Mouse (Mus musculus): ENCODE measurements at regions not wholly inside any gene's neighbourhood (a gene's known extent, or its start where the extent isn't known, plus 50 kb on each side); places are given as distances from the start of the nearest gene placed in this dataset.

DNA sequence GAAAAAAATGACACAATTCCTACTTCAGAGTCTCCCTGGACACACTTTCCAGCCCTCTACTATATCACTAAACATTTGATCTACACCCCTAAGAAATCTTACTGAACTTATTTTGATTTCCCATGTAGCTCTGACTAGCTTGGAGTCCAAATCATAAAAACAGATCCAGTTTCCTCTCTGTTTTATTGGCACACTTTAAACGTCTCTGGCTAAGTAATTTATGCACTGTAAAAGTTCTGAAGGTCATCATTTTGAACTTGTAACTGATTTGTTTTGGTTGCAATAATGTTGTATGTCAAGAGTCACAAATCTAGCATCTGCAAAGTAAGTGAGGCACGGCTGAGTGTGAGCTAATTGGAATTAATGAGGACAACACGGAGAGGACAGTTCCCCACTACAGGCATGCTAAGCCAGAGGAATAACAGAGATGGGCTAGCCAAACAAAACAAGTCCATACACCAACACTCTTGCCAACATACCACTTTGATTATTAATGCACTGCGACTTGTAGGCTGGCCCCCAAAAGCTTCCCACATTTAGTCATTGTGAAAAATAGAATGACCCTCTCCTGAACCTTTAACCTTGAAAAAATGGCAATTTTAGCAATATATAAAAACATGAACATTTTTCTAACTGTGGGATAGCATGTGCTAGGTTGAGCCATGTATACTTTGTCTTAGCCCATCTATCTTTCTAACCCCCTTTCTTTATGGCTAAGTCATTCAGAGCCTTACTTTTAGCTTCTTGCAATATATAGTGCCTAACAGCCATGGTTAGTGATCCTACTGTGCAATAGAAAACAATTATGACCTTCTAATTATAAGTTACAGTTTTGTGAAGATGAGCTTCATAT lies 399.3 kb upstream of the Mpdz start:
- no peak for DNase-seq (ENCODE audit: low read depth, low spot score)

DNA sequence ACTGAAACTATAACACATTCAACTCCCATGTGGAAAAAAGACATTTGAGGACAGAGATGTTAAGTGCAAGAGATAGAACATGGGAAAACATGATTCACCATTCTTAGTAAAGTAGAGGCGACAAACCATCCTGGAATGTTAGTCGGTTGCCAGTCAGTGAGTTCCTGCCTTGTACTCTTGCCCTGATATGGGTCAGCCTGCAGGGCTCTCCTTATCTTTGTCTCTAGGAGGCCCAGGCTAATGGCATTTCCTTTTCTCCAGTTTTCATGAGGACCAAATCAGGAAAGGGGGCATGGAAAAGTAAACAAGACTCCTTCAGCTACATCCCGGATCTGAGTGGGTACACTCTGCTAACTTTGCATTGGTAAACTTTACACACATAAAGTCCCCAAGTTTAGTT lies 387.4 kb upstream of the Mpdz start:
- DNase-seq (ENCODE audit: low read depth, low spot score): no peak

DNA sequence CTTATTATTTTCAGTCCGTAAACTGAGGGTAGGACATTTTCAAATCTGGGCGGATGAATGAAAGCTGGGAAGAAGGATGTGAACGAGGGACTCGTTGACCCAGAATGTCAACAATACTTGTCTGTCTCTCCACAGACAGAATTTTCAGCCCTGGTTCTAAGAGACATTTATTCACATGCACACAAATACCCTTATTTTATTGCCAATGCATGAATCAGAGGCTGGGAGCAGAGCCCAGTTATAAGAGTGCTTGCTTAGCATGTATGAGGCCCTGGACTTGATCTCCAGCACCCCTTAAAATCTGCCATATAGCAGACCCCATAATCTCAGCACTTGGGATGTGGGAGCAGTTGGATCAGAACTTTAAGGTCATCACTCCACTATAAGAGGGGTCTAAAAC lies 384.8 kb upstream of the Mpdz start:
- no peak for DNase-seq (ENCODE audit: low read depth, low spot score)

- no peak for DNase-seq (ENCODE audit: low read depth, low spot score)
Observed at GRCm38 (mm10) chr4:81825966-81826365, 383.4 kb upstream of the Mpdz start.

DNA sequence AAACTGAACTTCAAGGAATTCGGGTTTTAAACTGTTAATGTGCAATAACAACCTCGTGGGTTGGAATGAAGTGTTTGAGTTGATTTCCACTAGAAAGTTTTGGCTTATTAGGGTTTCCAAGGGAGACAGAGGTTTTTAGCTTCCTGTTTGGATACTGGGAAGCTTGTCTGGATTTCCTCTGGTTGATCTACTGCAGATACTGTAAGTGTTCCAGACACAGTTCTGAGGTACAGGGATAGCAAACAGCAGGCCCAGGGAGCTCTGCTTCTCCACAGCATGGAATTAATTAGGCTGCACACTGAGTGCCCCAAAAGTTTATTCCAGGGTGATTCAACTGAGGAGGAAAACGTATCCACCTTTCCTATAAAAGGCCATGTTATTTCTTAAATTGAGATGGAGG lies 381.0 kb upstream of the Mpdz start:
- DNase-seq (ENCODE audit: low read depth, low spot score): no peak

GRCm38 (mm10) chr4:81789274-81789673 lies 346.7 kb upstream of the Mpdz start:
- DNase-seq (ENCODE audit: low read depth, low spot score): no peak

- no peak for DNase-seq (ENCODE audit: low read depth, low spot score)
Observed at GRCm38 (mm10) chr4:81788636-81789035, 346.0 kb upstream of the Mpdz start.

DNA sequence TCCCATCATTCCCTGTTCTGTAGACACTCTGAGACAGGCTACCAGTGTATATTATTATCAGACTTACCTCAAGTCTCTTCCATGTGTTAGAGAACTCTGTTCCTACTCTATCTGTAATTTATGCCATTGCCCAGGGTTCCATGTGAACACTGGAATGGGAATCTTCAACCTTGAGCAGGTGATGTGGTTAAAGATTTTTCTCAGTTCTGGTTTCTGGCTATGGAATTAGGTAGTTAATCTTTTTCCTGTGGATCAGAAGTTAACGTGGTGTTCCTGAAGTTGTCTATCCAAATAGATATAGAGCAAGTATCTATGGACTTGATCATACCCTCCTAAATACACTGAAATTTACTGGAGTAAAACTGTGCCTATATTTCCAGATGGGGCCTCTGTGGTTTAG lies 339.4 kb upstream of the Mpdz start:
- DNase-seq (ENCODE audit: low read depth, low spot score): no peak

- DNase-seq (ENCODE audit: low read depth, low spot score): no peak
Observed at GRCm38 (mm10) chr4:81766705-81767104, 324.1 kb upstream of the Mpdz start.

GRCm38 (mm10) chr4:81764026-81764867 lies 321.6 kb upstream of the Mpdz start:
- no peak for DNase-seq (ENCODE audit: low read depth, low spot score)

DNA sequence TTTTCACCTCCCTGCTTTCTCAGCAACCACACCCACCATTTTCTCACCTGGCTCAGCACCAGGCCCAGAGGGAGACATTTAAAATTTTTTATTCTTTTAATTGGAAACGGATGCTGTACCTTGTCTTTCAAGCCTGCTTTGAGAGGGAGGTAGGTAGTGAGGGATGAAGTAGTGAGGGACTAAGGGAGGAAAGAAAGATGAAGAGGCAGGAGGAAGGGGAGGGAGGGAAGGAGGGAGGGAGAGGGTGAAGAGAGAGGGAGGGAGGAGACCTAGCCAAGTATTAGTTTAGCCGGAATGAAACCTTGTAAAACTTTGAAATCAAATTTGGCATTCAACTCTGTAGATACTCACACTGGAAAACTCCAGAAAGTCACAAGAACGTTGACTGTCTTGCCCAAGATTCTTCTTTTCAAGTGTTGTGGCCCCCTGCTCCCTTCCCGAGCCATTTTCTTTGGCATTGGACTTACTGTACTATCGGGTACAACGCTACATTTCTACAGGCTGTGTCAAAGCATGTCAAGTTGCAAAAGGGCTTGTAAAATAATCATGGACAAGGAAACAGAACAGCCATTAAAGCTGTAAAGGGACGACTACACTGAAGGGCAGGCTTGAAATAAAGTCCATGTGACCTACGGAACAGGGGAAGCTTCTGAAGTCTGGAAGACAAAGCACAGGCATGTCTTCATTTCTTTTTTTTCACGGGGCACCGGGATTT lies 320.9 kb upstream of the Mpdz start:
- DNase-seq (ENCODE audit: low read depth, low spot score): no peak

DNA sequence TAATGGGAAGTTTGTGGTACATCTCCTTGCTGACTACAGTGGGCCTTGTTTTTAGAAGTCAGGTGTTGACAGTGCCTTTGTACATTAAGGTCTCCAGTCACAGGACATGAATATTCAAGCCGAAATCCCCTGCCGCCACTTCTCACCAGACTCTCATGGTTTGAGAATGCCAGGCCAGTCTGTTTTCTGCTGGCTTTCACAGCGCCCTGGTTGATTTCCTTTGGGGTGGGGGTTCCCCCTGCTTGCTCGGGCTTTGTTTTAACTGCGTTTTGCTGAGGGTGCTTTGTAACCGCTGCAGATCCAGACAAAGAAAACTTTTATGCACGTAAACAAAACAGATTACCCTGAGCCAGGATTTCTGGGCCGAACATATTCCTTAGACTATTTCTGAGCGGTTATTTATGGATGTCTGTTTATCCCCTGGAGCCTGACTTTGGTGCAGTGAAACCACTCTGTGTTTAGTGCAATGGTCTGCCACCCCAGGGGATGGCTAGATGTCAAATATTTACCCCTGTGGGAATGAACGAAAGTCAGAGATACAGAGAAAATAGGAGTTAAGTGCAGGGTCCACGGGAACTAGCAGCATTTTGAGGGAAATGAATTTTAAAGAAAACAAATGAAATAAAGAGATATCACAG lies 320.1 kb upstream of the Mpdz start:
- no peak for DNase-seq (ENCODE audit: low read depth, low spot score)

DNA sequence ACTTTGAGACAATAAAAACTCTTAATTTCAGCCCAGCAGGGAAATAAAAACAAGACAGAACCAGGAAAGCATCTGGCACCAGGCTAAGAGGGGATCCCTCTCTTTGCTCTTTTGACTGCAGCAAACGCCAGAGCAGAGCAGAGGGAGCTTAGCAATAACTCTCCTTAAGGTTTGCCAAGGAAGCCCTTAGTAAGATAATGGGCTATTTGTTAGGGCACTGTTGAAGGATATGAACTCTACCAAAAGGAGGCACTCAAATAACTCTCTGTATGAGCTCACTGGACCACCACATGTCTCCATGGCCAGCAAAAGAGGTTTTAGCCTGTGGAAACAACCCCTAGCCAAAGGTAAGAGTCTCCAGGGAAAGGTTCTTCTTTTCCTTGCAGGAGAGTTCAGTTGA lies 315.3 kb upstream of the Mpdz start:
- no peak for DNase-seq (ENCODE audit: low read depth, low spot score)

- DNase-seq (ENCODE audit: low read depth, low spot score): peak; percentile 35
Observed at GRCm38 (mm10) chr4:81744629-81745509, 302.3 kb upstream of the Mpdz start.

DNA sequence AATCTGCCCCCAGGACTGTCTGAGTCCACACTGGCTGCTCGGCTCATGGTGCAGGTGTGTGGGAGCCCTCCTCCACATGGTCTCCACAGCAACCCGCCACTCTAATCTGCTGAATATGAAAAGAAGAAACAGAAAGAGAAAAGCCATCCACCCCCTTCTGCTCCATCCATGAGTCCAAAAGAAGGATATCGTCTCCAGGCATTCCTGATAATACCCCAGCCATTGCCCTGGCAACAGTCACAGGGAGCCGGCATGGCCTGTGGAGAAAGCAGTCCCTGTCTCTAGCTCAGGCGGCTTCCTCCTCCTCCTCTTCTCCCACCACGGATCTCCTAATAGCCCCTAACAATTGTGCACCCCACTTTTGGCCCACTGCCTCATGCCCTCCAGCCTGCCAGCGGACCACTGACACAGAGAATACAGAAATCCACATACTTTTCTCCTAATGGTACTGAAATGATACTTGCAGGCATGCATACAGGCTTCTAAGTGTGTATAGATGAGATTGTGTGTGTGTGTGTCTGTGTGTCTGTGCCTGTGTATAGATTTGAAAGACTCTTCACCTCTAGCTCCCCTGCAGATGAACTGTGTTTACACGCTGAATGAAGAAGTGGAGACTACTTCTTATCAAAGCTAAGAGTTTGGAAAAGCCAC lies 301.5 kb upstream of the Mpdz start:
- DNase-seq (ENCODE audit: low read depth, low spot score): no peak

DNA sequence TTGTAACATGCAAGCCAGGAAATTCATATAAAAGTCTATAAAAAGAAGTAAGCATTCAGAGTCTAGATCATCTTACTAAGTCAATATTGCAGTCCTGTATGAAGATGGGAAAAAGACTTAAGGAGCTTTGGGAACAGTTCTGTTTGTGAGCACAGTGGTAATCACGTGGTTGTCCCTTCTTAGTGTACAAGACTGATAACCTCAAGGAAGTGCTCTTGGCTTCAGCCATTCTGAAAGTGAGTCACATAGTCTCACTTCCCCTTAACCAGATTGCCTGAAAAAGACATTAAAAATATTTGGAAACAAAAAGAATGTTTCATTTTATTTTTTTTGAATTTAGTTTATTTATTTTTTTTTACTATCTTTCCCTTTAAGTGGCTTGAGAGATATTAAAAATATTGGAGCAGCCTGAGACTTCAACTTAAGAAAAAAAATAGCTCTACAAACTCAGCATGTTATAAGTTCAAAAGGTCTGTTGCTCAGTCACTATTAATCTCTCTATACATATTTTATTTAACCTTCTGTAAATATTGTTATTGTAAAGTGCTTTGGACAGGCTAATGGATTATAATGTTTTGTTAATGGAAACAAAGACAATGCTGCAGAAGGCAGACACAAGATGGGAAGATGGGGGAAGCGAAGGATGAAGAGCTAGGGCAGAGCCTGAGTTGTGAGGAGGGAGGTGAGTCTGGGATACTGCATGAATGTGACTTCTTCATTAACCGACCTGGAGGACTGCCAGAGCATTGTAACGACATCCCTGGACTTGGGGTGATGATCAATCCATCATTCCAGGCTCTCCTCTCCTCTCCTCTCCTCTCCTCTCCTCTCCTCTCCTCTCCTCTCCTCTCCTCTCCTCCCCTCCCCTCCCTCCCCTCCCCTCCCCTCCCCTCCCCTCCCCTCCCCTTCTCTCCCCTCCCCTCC lies 300.2 kb upstream of the Mpdz start:
- DNase-seq (ENCODE audit: low read depth, low spot score): peak; percentile 71

DNA sequence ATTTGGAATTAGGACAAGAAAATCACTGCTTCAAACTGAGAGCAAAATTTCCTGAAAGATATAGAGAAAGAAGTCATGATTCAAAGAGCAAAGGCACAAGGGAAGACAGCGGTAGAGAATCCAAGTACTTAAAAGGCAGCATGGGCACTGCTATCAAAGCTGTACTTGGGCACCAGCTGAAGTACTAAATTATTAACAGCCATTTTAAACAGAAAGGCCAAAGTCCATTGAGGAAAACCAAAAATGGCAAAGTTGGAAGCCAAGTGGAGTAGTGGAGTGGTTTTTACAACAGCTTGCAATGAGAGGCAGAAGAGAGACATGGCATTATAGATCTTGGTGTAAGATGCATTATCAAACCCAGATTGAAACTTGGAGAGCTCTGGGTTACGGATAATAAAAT lies 291.8 kb upstream of the Mpdz start:
- no peak for DNase-seq (ENCODE audit: low read depth, low spot score)

DNA sequence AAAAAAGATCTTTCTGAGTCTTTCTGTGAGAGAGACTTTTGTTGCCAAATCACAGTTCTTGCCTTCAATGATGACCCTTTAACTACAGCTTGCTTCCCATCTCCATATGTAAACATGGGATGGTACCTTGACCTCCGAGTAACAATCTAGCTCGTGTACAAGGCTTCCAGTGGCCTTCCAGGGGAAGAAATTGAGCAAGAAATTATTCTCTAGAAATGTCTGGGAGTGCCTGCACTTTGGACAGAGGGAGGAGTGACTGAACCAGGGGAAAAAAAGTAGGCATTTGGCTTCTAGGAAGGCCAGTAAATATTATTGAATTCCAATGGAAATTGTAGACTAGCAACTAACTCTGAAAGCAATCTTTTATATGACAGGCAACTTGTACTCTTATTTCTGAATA lies 287.8 kb upstream of the Mpdz start:
- DNase-seq (ENCODE audit: low read depth, low spot score): no peak

- no peak for DNase-seq (ENCODE audit: low read depth, low spot score)
Observed at GRCm38 (mm10) chr4:81728961-81729360, 286.3 kb upstream of the Mpdz start.

Data from A20 (cell line).